Mouse (Mus musculus): ENCODE results near the gene Mta3.

Mta3 gene

DNA sequence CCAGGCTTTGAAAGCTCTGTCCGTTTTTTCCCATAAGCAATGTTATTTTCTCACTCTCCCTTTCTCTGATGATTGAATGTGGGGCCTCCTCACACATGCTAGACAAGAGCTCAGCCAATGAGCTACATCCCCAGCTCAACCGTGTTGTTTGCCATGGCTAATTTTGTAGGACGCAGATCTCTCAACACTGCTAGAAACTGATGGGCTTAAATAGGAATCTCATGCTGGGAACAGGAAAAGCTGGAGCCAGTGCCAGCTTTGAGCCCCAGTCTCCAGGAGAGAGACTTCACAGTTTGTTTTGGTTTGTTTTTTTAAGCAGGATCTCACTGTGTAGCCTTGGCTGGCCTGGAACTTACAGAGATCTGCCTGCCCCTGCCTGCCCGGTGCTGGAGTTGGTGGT, 53.6 kb downstream of the Mta3 start:
- DNase-seq (ENCODE audit: low read depth, low spot score) = no peak

DNA sequence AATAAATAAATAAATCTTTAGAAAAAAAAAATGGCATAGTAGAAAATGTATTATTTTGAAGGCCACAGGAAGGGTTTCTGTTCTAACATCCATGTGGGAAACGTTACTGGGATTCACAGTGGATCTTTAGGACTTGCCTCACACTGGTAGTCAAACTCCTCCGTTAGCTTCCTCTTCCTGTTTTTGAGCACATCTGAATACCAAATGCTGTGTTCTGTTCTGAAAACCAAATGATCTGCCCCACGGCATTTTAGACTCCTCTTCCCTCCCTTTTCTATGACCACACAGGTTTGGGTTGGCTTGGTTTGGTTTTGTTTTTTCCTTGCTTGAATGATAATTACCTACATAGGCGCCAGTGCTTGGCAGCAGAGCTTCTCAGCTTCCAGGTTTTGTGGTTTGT, 58.6 kb downstream of the Mta3 start:
- DNase-seq (ENCODE audit: low read depth, low spot score) = no peak

DNA sequence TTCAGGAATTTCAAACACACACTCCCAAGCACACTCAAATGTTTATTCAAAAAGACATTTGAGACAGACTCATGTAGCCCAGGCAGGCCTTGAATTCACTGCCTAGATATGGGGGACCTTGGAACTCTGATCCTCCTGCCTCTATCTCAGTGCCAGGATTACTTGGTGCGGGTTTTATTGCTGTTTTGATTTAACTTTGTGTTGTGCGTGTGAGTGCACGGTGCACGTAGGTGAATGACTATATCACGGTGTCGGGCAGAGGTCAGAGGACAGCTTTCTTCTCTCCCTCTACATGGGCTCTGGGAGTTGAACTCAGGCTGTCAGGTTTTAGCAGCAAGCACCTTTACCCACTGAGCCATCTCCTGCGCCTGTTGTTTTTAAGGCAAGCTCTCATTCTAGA, 61.1 kb downstream of the Mta3 start:
- DNase-seq (ENCODE audit: low read depth, low spot score) = no peak

DNA sequence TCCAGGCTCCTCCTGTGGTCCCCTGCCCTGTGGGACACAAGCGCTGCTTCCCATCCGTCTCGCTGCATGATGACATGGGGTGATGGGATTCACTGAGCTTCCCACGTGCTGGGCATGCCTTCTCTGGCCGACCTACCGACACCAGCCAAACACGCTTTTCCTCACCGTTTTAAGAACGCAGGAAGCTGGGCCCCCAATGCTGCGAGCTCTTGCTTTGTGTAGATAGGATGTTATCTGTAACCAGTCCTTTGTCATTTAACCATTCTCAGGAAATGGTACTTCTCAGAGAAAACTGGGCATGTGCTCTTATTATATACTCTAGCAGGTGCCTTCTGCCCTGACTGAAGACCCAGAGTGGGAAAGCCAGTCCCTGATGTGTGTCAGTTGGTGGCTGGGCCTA, 62.3 kb downstream of the Mta3 start:
- no peak for DNase-seq (ENCODE audit: low read depth, low spot score)

DNA sequence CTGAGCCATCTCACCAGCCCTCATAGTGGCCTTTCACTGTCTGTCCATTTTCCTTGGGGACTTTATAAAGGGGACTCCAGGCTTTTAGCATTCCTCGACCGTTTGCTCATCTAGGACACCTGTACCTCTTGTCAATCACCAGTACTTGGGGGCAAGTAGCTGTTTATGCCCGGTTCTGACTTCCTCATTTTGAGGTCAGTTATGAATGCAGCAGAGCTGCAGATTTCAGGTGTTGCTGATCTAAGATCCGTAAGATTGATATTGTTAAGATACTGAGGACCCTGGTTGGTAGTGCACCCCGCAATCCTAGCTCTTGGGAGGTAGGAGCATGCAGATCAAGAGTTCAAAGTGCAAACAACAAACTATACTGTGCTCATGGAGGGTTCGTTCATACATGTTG, 64.4 kb downstream of the Mta3 start:
- DNase-seq (ENCODE audit: low read depth, low spot score) = no peak

DNA sequence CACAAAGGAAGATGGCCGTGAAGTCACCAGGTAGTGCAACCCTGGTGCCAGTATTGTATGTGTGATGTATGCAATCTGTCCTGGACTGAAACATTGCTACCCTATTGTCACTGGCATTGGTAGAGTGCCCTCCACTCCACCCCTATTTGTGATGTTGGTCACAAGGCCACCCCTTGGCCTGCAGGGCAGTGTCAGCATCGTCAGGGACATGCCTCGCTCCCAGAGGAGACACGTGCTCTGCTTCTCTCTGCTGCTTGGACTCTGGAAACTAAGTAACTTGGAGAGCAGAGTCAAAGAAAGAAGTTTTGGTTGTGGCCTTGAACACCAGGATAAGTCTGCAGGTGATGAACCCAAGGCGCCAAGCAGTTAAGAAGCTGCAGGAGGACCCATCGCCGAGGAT, 65.0 kb downstream of the Mta3 start:
- no peak for DNase-seq (ENCODE audit: low read depth, low spot score)

DNA sequence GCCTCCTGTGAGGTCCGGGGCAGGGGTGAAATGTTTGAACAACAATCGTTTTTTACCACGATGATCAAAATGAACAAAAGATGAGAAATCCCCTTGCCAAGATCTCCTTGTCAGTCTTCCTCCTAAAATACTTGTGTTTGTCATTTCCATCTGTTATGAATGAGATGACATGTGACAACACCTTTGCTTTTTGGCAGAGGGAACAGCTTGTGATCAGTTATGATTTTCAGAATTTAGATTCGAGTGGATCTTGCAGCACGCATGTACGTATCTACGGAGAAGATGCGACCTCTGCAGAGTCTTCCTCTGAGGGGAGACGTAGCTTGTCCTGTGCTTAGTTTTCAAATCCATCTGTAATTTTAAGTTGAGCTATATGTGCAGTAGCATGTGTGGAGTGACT, 66.1 kb downstream of the Mta3 start:
- DNase-seq (ENCODE audit: low read depth, low spot score) = no peak

DNA sequence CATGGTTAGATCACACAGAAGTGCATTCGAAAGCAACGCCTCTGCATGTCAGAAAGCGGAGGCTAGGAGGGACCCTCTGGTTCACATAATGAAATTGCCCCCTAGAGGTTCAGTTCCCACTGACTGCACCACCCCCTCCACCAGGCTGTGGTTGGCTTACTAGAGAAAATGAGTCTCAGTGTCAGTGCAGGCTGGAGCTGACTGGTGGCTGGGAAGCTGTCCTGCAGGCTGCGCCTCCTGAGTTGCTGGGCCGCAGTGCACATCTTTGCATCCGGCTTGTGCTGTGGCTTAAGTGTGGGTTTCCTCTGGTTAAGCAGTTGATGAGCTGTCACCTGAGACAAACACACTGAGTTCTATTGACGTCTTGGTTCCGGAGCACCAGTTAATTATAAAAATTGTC, 66.7 kb downstream of the Mta3 start:
- DNase-seq (ENCODE audit: low read depth, low spot score) = peak; percentile 53

DNA sequence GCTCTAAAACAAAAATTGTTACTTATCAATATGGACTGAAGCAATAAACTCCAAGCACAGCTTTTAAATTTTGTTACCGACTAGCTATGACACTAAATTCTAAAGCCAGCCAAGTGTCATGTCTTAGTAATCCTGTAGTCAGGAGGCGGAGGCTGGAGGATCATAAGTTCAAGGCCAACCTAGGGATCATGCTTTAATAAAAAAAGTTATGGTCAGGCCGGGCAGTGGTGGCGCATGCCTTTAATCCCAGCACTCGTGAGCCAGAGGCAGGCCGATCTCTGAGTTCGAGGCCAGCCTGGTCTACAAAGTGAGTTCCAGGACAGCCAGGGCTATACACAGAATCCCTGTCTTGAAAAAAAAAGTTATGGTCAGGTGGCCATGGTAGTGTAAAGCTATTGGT, 71.0 kb downstream of the Mta3 start:
- DNase-seq (ENCODE audit: low read depth, low spot score) = no peak

DNA sequence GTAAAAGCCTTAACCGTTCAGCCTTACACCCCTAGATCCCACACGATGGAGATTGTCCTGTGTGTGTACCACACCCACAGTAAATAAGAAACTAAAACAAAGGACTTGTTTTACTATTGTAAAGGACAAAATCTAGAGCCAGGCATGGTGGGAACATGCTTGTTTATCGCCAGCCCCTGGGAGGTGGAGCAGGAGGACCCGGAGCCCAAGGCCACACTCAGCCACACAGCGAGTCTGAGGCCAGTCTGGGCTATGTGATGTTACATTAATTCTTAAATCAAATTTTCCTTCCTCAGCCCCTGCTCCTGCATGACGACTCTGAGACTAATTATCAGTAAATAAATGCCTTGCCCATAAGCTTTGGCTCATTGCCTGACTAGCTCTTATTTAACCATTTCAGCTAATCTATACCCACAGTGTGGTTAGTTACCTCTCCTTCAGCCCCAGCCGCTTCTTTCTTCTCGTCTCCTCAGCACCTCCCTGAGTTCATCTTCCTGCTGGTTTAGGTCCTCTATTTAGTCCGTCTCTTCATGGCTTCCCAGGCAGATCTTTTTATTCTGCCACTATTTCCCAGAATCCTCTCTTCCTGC, 71.6 kb downstream of the Mta3 start:
- DNase-seq (ENCODE audit: low read depth, low spot score) = no peak

DNA sequence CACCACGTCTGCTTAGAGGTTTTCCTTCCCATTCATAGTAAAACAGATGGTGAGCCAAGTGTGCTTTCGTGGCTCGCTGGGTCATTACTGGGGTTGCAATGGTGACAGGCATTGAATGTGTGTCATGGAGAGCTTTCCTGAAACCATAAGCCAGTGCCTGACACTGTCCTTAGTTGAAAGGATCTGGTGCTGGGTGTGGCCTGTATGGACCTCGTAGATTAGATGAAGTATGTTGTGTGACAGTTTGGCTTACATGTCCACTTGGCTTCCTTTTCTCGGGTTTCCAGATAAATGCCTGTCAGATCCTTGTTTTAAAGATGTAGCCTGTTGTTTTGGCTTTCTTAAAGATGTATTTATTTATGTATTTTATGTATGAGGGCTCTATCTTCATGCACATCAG, 74.3 kb downstream of the Mta3 start:
- no peak for DNase-seq (ENCODE audit: low read depth, low spot score)

DNA sequence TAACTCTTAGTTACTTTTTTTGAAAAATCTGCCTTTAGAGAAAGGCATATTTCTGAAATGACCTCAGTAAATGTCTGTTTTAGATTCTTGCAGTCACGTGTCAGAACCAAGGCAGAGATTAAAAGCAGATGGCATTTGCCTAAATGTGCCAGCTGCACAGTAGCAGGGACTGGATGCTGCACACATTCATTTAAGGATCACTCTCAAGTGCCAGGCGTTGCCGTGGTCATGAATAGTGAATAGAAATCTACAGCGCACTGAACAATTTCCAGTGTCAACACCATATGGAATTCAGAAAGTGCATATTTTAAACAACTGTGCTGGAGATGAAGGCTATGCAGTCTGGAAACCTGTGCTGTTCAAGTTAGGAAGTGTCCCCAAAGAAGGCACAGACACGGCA, 76.8 kb downstream of the Mta3 start:
- DNase-seq (ENCODE audit: low read depth, low spot score) = no peak

DNA sequence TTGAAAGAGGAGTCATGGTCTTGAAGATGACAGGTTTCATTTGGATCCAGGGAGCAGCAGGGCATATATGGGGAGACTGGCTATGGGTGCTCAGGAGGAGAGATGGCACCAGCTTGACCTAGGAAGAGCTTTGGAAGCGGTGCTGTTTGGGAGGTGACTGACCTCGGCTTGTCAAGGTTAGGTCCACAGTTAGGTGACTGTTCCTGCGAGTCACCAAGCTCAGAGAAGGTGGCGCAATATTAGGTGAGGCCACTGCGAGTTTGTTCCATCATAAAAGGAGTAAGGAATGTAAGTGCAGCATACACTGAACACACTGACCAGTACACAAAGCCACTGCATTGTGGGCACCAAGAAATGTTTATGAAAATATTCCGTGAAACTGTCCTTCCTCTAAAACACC, 80.5 kb downstream of the Mta3 start:
- DNase-seq (ENCODE audit: low read depth, low spot score) = no peak

DNA sequence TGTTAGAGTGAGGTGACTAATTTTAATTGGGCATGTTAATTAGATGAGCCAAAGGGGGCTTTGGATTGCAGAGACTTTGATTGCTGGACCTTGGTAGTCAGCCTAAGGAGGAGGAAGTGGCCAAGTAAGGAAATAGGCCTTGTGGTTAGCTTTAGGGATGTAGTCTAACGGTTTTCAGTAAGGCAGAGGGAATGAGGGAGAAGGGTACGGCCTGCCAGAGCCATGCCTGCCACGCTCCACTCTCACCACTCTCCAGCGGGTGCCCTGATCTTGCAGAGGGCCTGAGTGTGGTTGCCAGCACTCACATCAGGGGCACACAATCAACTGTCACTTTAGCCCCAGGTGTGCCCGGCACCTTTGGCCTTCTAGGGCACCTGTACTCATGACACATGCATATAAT, 84.2 kb downstream of the Mta3 start:
- no peak for DNase-seq (ENCODE audit: low read depth, low spot score)

DNA sequence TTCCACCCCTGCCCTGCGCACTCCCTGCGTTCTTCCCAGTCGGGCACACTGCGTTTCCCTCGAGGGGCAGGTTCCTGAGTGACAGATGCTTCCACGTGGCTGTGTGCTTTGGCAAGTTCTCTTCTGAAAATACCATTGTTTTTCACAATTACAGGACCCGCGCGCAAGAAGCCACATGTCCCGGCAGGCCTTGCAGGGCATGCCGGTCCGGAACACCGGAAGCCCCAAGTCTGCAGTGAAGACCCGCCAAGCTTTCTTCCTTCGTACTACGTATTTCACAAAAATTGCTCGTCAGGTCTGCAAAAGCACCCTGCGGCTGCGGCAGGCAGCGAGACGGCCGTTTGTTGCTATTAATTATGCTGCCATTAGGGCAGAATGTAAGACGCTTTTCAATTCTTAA, 86.4 kb downstream of the Mta3 start:
- no peak for DNase-seq (ENCODE audit: low read depth, low spot score)

DNA sequence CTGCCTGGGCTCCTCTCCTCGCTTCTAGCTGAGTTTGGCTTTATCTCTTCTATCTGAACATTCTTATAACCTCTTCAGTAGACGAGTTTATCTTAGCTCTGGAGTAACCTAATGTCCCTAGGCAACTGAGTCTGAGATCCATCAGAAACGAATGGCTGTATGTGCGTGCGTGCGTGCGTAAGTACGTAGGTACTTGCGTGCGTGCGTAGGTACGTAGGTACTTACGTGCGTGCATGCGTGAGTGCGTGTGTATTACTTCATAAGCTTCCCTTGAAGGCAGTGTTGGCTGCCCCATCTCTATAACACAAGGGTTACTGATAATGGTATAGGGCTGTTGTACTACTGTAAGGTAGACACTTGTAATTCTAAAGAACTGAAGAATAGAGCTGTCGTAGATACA, 89.2 kb downstream of the Mta3 start:
- peak; percentile 67 for DNase-seq (ENCODE audit: low read depth, low spot score)

DNA sequence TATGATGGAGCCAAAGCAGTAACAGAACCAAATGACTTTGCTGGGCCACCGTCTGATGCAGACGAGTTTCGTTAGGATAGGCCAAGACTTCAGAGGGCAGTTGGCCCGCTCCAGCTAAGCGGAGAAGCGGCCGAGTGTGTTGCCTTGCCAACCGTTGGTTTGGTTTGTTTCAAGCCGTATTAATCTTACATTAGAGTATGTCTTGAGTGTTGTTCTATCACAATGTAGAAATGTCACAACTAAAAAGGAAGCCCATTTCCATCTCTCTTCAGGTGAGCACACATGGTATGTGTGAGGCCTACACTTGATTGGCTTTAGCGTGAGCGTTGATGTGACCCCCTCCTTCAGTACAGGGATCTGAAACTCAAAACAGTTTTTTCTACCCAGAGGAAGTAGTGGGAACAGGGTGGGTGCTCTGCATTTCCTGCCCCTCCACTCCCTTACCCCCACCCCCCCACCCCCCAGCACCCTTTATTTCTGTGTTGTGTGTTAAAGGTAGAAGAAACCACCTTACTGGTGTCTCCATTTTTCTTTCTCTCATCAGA, 93.6 kb downstream of the Mta3 start:
- no peak for DNase-seq (ENCODE audit: low read depth, low spot score)

DNA sequence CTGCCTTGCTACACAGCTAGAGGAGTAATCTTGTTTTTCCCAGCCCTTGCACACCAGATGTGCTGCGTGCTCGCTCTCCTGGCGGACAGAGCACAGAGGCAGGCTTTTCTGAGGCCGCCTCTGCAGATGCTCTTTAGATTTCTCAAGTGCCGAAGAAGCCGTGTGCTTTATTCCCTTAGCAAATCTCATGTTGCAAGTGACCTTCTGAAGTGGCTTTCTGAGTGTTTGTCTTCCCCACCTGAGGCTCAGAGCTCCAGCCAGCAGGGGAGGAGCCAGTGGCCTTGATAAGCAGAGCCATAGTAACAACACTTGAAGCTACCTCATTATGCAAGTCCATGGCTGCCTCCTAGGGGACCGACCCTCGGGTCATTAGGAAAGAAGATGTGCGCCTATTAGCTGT, 98.0 kb downstream of the Mta3 start:
- DNase-seq (ENCODE audit: low read depth, low spot score) = peak; percentile 60

DNA sequence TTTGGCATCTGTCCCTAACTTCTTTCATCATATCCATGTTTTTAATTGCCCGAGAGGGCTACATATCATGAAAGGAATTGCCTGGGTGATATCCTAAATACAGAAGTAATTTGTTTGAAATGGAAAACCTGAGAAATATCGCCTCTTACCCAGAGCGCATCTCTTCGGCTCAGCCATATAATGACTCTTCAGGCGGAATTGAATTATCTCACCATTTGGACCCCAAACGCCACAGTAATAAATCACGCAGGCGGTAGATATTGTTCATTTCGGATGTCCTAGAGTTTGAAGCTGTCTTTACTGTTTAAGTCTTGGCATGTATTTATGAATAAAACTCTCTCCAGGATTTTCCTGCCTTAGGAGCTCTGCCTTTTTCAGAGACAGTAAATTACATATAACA, 99.1 kb downstream of the Mta3 start:
- no peak for DNase-seq (ENCODE audit: low read depth, low spot score)

DNA sequence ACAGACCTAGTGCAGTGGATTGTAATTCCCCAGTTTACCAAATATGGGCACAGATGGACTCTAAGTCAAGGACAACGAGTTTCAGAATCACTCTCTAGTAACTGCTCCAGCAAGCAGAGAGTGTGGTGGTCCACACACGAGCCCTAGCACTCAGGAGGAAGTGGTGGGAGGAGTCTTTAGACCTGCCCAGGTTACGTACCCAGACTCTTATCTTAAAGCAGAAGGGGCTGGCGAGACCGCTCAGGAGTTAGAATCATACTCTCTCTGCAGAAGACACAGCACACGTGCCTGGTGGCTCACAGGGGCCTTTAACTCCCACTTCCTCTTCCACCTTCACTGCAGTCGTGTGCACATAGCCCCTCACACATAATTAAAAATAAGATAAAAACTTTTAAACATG, 101.4 kb downstream of the Mta3 start:
- DNase-seq (ENCODE audit: low read depth, low spot score) = no peak

DNA sequence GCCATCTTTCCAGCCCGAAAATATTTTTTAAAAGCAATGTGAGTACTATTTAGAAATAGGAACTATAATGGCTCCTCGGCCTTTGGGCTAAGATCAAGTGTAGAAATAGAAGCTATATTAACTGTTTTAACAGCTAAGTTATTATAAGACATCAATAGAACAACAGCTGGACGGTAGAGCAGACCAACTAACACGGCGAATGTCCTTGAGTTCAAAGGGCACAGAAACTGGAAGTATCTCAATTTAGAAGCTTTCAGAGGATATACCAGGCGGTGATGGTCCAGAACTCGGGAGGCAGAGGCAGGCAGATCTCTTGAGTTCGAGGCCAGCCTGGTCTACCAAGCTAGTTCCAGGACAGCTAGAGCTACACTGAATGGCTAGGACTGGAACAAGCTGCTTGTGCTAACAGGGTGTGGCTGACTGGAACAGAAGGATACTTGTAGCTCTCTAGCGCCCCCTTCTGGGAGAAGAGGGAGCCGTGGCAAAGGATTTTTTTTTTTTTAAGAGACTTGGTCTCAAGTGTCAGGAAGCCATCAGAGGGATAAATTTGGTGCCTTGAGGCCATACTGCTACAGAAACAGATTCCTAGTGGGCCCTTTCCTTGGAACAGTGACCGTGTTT, 101.9 kb downstream of the Mta3 start:
- peak; percentile 91 for DNase-seq (ENCODE audit: low read depth, low spot score)

DNA sequence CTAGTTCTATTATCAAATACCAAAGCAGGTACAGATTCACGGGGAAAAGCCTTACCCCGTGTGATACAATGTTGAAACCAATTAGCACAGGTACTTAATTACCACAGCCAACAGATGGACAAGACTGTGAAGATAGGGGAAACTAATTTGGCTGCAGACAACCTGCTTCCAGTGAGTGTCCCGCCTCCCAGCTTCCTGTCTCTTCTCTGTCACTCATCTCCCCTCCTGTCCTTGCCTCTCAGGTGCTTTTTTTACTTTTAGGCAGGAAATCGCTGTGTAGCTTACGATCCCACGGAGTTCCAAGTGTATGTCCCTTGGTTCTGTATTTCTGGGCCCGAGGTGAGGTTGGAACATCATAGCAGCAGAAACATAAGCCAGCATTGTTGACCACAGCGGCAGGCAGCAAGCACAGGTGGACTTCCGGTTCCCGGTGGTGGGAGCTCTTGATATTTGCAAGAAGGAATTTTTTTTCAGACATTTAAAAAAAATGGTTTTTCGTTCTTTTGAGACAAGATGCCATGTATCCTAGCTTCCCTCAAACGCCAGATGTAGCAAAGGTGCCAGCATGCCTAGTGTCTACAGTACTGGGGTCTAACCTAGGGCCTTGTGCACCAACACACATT, 102.6 kb downstream of the Mta3 start:
- peak; percentile 56 for DNase-seq (ENCODE audit: low read depth, low spot score)

DNA sequence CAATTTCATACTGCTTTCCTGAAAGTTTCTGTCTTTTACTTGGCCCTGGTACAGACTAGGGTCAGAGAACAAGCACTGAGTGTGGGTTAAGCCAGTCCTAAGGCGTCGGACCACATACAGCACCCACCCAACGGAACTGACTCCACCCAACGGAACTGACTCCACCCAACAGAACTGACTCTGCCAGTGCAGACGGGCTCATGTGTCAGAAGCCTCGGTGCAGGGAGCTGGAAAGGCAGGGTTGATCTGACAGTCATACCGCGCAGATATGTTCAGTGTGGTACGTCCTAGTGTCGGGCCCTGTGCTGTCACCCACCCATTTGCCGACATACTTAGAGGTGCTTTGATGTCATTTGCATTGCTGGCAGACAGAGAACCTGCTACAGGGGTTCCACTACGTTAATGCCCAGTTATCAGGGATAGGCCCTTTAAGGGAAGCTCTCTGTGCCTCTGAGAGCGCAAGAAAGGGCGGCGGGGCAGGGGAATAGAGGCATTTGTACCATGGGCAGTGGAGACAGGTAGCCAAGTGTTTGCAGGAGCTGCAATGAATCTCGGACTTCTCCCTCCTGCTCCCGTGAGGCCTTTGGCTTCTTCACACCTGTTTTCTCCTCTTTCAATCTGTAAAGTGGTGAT, 103.3 kb downstream of the Mta3 start:
- DNase-seq (ENCODE audit: low read depth, low spot score) = peak; percentile 72

Data from R1 (cell line).